ENCODE assay signal across 8 mouse cellular contexts in genomic region chr19:29251191-29251957, GRCm38 (mm10). TPM values are rescaled to one million over a fixed set of nuclear protein-coding genes. Genes with fewer than 3 reads are reported as not detected.
DNase-seq lines count a peak whose midpoint lies in the region; ATAC-seq lines count a peak whose summit lies in the region.

Gene Jak2 (plus strand): TSS chr19:29251828.

- no peaks in the 10 kb centered on the region for H3K27me3 ChIP-seq in embryonic facial prominence, embryonic 11.5 days (ENCODE audit: control insufficient read depth, insufficient read depth, low read length)
- H3K27me3 ChIP-seq in limb, embryonic 12.5 days, result no peaks in the 10 kb centered on the region
- no peaks in the 10 kb centered on the region for H3K27me3 ChIP-seq in midbrain, embryonic 14.5 days (ENCODE audit: control insufficient read depth, insufficient read depth, low read length)

- no peaks in the 10 kb centered on the region for H3K9me3 ChIP-seq in embryonic facial prominence, embryonic 11.5 days (replicated peaks; ENCODE audit: control insufficient read depth, low read length)
- no peaks in the 10 kb centered on the region for H3K9me3 ChIP-seq in limb, embryonic 12.5 days
- H3K9me3 ChIP-seq in midbrain, embryonic 14.5 days (ENCODE audit: control insufficient read depth, low read length), result 0 out of 2 replicates have a peak, but pooled peaks cover 4% of the 10 kb centered on the region

- peak within 1 kb of the TSS; percentile 89 for H3K4me3 ChIP-seq in embryonic facial prominence, embryonic 11.5 days (ENCODE audit: low read depth, low read length)
- peak within 1 kb of the TSS; percentile 91 for H3K4me3 ChIP-seq in limb, embryonic 12.5 days (replicated peaks)
- H3K4me3 ChIP-seq in midbrain, embryonic 14.5 days (replicated peaks; ENCODE audit: low read depth, low read length), result peak within 1 kb of the TSS; percentile 85

- peak within 1 kb of the TSS; percentile 87 for H3K4me2 ChIP-seq in embryonic facial prominence, embryonic 11.5 days (ENCODE audit: low read depth, low read length)
- peak within 1 kb of the TSS; percentile 74 for H3K4me2 ChIP-seq in limb, embryonic 12.5 days
- peak within 1 kb of the TSS; percentile 71 for H3K4me2 ChIP-seq in midbrain, embryonic 14.5 days (ENCODE audit: low read length)

- no peaks in the 10 kb centered on the region for H3K36me3 ChIP-seq in embryonic facial prominence, embryonic 11.5 days (replicated peaks; ENCODE audit: control insufficient read depth, insufficient read depth, low read depth, low read length)
- H3K36me3 ChIP-seq in limb, embryonic 12.5 days, result 0 out of 2 replicates have a peak, but pooled peaks cover 6% of the 10 kb centered on the region
- no peaks in the 10 kb centered on the region for H3K36me3 ChIP-seq in midbrain, embryonic 14.5 days (ENCODE audit: control insufficient read depth, insufficient read depth, low read length)

- ATAC-seq in embryonic facial prominence, embryonic 11.5 days (replicated peaks; ENCODE audit: insufficient number of reproducible peaks, low FRiP score, low TSS enrichment, low read depth), result peak; percentile 93
- ATAC-seq in granulocyte monocyte progenitor cell, adult 5-6 weeks (replicated peaks; ENCODE audit: poor library complexity, severe bottlenecking), result peak; percentile 80
- peak; percentile 93 for ATAC-seq in limb, embryonic 12.5 days (ENCODE audit: insufficient number of reproducible peaks, insufficient read depth, low FRiP score, low TSS enrichment, low read depth)
- ATAC-seq in midbrain, embryonic 14.5 days (ENCODE audit: low FRiP score, low TSS enrichment), result peak; percentile 93

- peak within 1 kb of the TSS; percentile 88 for H3K9ac ChIP-seq in embryonic facial prominence, embryonic 11.5 days (replicated peaks; ENCODE audit: low read length)
- H3K9ac ChIP-seq in limb, embryonic 12.5 days (replicated peaks), result peak within 1 kb of the TSS; percentile 93
- H3K9ac ChIP-seq in midbrain, embryonic 14.5 days (replicated peaks; ENCODE audit: low read length), result peak within 1 kb of the TSS; percentile 98

- WGBS in embryonic facial prominence, embryonic 11.5 days, result under 1% methylated on average over 50 of the region's 114 CpGs
- WGBS in limb, embryonic 12.5 days, result under 1% methylated on average over 111 of the region's 114 CpGs
- under 1% methylated on average over 91 of the region's 114 CpGs for WGBS in midbrain, embryonic 14.5 days

- peak; percentile 93 for DNase-seq in 3134 (ENCODE audit: extremely low read depth, insufficient read length, low spot score)
- peak; percentile 96 for DNase-seq in adrenal gland, postnatal 25 days
- peak; percentile 93 for DNase-seq in embryonic facial prominence, embryonic 11.5 days (ENCODE audit: low spot score)
- peak; percentile 92 for DNase-seq in kidney, adult 11 months
- peak; percentile 96 for DNase-seq in midbrain, embryonic 14.5 days
- DNase-seq in spleen, adult 12 weeks (ENCODE audit: low spot score), result peak; percentile 90

- no peaks in the 10 kb centered on the region for H3K4me1 ChIP-seq in embryonic facial prominence, embryonic 11.5 days (ENCODE audit: control insufficient read depth, insufficient read depth, low read length)
- H3K4me1 ChIP-seq in limb, embryonic 12.5 days (replicated peaks), result peaks cover 30% of the 10 kb centered on the region
- H3K4me1 ChIP-seq in midbrain, embryonic 14.5 days (ENCODE audit: control insufficient read depth, insufficient read depth, low read length), result peaks cover 52% of the 10 kb centered on the region

- H3K27ac ChIP-seq in embryonic facial prominence, embryonic 11.5 days (replicated peaks; ENCODE audit: low read depth, low read length), result peak within 1 kb of the TSS; percentile 95
- peak within 1 kb of the TSS; percentile 97 for H3K27ac ChIP-seq in limb, embryonic 12.5 days
- peak within 1 kb of the TSS; percentile 97 for H3K27ac ChIP-seq in midbrain, embryonic 14.5 days (replicated peaks; ENCODE audit: low read depth, low read length)

RNA-seq across cellular contexts. Expression of gene Jak2, which starts in this region (rescaled TPM):
- 23.7 and 26.5 TPM in 2 replicates for total RNA-seq in adrenal gland, postnatal 25 days (2021)
- polyA plus RNA-seq in embryonic facial prominence, embryonic 11.5 days (2014; fragmentation: Nextera tagmentation; extraction: Ambion mirVana), result 12.3 and 14.9 TPM in 2 replicates
- 25.3 and 27.9 TPM in 2 replicates for total RNA-seq in granulocyte monocyte progenitor cell, adult 5-6 weeks (2014; fragmentation: Nextera tagmentation)
- 32.6 and 40.6 TPM in 2 replicates for total RNA-seq in granulocyte monocyte progenitor cell, adult 5-6 weeks (2017)
- polyA plus RNA-seq in limb, embryonic 12.5 days (2016; fragmentation: Nextera tagmentation; extraction: Ambion mirVana), result 12.3 and 14.6 TPM in 2 replicates
- polyA plus RNA-seq in midbrain, embryonic 14.5 days (2014; fragmentation: Nextera tagmentation; extraction: Ambion mirVana), result 22.5 and 28.3 TPM in 2 replicates

Comparison
In these comparisons a context has a peak if more than half of its experiments do, and no peak if none do; other contexts are left out.
1. Peak in every context shown above with its lines: DNase-seq, ATAC-seq, H3K4me3 ChIP-seq and H3K27ac ChIP-seq.